Mouse (Mus musculus) lung, embryonic 16.5 days (tissue): ENCODE data around the gene Ets2. TPM values are rescaled to one million over a fixed set of nuclear protein-coding genes. Genes with fewer than 3 reads are reported as not detected.

Source experiments
- ATAC-seq: fragments of 200-750 bp; cut with Nextera tagmentation; 2 replicates; pipeline ENCODE4 v1.8.0; 2017; ENCODE audit warnings: low read depth, mild to moderate bottlenecking, moderate library complexity
- H3K27ac ChIP-seq: fragments of 300-500 bp; sonication (generic); 2 replicates; pipeline ENCODE4 v1.5.1; 2014; ENCODE audit warnings: mild to moderate bottlenecking, control low read depth, low read length
- H3K27me3 ChIP-seq: fragments of 300-500 bp; sonication (generic); 2 replicates; pipeline ENCODE4 v1.6.1; 2014; ENCODE audit warnings: low read depth, low read length, mixed read lengths; ENCODE audit not compliant: control insufficient read depth, insufficient read depth
- H3K36me3 ChIP-seq: fragments of 300-500 bp; sonication (generic); 2 replicates; pipeline ENCODE4 v1.6.1; 2014; ENCODE audit warnings: low read length; ENCODE audit not compliant: control insufficient read depth, insufficient read depth
- H3K4me1 ChIP-seq: fragments of 300-500 bp; sonication (generic); replicated peaks from 2 replicates; pipeline ENCODE4 v1.6.1; 2014; ENCODE audit warnings: low read length, mixed read lengths; ENCODE audit not compliant: control insufficient read depth, insufficient read depth
- H3K4me2 ChIP-seq: fragments of 300-500 bp; sonication (generic); 2 replicates; pipeline ENCODE4 v1.6.1; 2014; ENCODE audit warnings: low read depth, low read length, control low read depth
- H3K4me3 ChIP-seq: fragments of 300-500 bp; sonication (generic); 2 replicates; pipeline ENCODE4 v1.5.1; 2014; ENCODE audit warnings: mild to moderate bottlenecking, low read length, control low read depth
- H3K9ac ChIP-seq: fragments of 300-500 bp; sonication (generic); 2 replicates; pipeline ENCODE4 v1.6.1; 2014; ENCODE audit warnings: low read length, control low read depth
- H3K9me3 ChIP-seq: fragments of 300-500 bp; sonication (generic); 2 replicates; pipeline ENCODE4 v1.6.1; 2016; ENCODE audit warnings: low read length; ENCODE audit not compliant: control insufficient read depth
- WGBS: fragments of 180-500 bp; shearing (Covaris S2); extraction: QIAGEN DNeasy Blood & Tissue Kit; methylation state at CpG from one replicate; pipeline ENCODE4 v1.1.7; 2014; 5-methylcytosine and 5-hydroxymethylcytosine counted together
- polyA plus RNA-seq: library from polyadenylated mRNA; unstranded; fragments of >200 nt; fragmentation: Nextera tagmentation; extraction: Ambion mirVana; gene quantifications from 2 replicates; pipeline ENCODE4 v1.2.1, GENCODE M21; 2015

Gene Ets2
- polyA plus RNA-seq, 1 experiment from 2014 or later = 123 TPM

DNA sequence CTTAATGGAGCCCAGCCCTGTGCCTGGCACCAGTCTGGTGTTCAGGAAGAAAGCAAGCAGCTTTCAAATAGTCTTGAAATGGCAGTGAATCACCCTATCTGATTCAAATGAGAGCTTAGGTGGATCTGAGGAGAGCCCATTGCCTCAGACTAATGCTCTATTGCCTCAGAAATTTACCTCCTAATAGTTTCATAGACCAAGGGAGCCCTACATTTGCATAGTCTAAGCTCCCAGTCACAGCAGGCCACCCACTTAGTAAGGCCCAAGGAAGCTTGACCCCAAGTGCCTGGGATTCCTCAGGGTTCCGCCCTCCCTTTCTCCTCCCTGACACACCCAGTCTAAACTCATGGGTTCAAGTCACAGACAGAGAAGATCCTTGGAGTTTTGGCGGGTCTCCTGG lies 65.4 kb downstream of the Ets2 start:
- H3K4me2 ChIP-seq = no peak overlapping the region
- H3K4me1 ChIP-seq = peaks cover 18% of the 10 kb centered on the region
- no peak overlapping the region for H3K9ac ChIP-seq
- H3K36me3 ChIP-seq = no peaks in the 10 kb centered on the region
- H3K9me3 ChIP-seq = no peaks in the 10 kb centered on the region
- no peak overlapping the region for H3K27ac ChIP-seq
- H3K4me3 ChIP-seq = no peak overlapping the region
- ATAC-seq = no peak
- 59% methylated on average over 2 of the region's 2 CpGs for WGBS
- no peaks in the 10 kb centered on the region for H3K27me3 ChIP-seq

GRCm38 (mm10) chr16:95769066-95769995 lies 67.5 kb downstream of the Ets2 start:
- H3K27ac ChIP-seq = peak overlapping the region; percentile 9; the same call in 1 of the 2 replicates

DNA sequence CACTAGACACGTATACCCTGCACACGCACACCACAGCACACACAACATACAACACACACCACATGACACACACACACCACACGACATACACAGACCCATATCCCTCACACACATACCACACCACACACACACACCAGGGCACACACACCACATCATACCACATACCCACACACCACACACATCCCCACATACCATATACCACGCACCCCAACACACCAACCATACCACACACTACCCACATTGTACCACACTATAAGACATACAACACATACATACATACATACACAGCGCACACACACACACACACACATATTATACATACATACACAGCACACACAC lies 68.1 kb downstream of the Ets2 start:
- no peak overlapping the region for H3K4me3 ChIP-seq
- WGBS = 88% methylated on average over 5 of the region's 5 CpGs
- ATAC-seq = peak; percentile 12; the same call in 1 of the 2 replicates
- no peak overlapping the region for H3K9ac ChIP-seq
- H3K4me2 ChIP-seq = no peak overlapping the region
- H3K36me3 ChIP-seq = no peaks in the 10 kb centered on the region
- no peak overlapping the region for H3K27ac ChIP-seq
- H3K4me1 ChIP-seq = peaks cover 19% of the 10 kb centered on the region
- no peaks in the 10 kb centered on the region for H3K9me3 ChIP-seq
- H3K27me3 ChIP-seq = no peaks in the 10 kb centered on the region

More at GRCm38 (mm10) chr16:95769066-95769995, 67.5 kb downstream of the Ets2 start:
- H3K9ac ChIP-seq = peak overlapping the region; percentile 32
- H3K9me3 ChIP-seq = no peaks in the 10 kb centered on the region
- H3K4me1 ChIP-seq = peaks cover 19% of the 10 kb centered on the region
- H3K36me3 ChIP-seq = no peaks in the 10 kb centered on the region
- WGBS = 35% methylated on average over 14 of the region's 14 CpGs
- no peak overlapping the region for H3K4me2 ChIP-seq
- peak; percentile 65 for ATAC-seq
- no peak overlapping the region for H3K4me3 ChIP-seq
- H3K27me3 ChIP-seq = no peaks in the 10 kb centered on the region

DNA sequence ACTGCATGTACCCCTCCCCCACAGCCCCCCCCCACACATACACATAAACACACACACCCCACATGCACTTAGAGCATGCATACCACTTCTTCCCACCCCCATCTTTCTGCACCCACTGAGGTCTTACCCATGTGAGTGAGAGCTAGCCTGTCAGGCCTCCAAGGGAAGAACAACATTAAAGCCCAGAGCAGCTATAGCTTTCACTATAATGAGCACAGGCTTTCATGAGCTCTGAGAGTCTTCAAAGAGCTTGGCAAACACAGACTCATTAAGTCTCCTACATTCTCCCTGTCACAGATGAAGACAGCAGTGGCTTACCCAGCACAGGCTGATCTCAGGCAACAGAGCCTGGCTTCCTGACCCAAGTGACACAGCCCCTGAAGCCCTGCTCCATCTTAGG lies 68.5 kb downstream of the Ets2 start:
- H3K4me2 ChIP-seq = no peak overlapping the region
- no peaks in the 10 kb centered on the region for H3K36me3 ChIP-seq
- peak; percentile 18; the same call in 1 of the 2 replicates for ATAC-seq
- no peaks in the 10 kb centered on the region for H3K9me3 ChIP-seq
- H3K27ac ChIP-seq = no peak overlapping the region; the same call in 1 of the 2 replicates
- H3K4me3 ChIP-seq = no peak overlapping the region
- H3K4me1 ChIP-seq = peaks cover 19% of the 10 kb centered on the region
- no peaks in the 10 kb centered on the region for H3K27me3 ChIP-seq
- H3K9ac ChIP-seq = no peak overlapping the region

Other genes with a start within 250 kb of the Ets2 start
- gene Erg, start 115.5 kb upstream of the Ets2 start, polyA plus RNA-seq = 11.7 and 11.9 TPM in 2 replicates